ENCODE assay signal across 8 mouse cellular contexts in the genomic region with DNA sequence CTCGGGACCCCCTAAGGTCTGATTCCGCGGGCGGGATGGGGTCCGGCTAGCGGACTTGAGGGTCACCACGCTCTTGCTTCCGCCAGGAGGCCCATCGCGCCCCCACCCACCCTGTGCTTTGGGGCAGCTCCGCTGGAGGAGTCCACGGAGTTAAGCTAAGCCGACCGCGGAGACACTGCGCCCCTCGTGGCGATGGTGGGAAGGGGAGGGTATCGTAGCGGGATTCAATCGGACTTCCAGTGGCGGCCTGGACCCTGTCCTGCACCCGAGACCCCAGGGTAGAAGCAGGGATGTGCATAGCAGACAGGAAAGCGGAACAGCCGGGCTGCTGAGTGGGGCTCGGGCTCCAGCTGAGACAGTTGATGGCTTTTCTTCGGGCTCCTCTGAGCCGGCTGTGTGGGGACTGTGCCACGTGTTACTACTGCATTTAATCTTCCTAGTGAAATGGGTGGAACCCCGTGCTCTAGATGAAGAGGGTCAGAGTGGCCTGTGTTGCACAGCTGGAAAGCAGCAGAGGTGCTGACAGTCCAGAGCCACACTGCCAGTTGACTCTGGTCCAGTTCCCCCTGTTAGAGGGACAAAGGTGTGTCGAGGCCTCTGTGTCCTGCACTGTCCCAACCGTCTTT. TPM values are rescaled to one million over a fixed set of nuclear protein-coding genes. Genes with fewer than 3 reads are reported as not detected.
A peak's percentile ranks its signal among the peaks of the same experiment; 100 is the strongest.
DNase-seq lines count a peak whose midpoint lies in the region; ATAC-seq and TF ChIP-seq lines count a peak whose summit lies in the region.

No protein-coding gene starts in this region.

- peak overlapping the region; percentile 58 for H3K9ac ChIP-seq in forebrain, postnatal 0 days
- H3K9ac ChIP-seq in lung, embryonic 16.5 days (ENCODE audit: low read length), result peak overlapping the region; percentile 56

- no peaks in the 10 kb centered on the region for H3K36me3 ChIP-seq in forebrain, postnatal 0 days (ENCODE audit: insufficient read depth)
- no peaks in the 10 kb centered on the region for H3K36me3 ChIP-seq in lung, embryonic 16.5 days (ENCODE audit: control insufficient read depth, insufficient read depth, low read length)

- peak; percentile 77 for ATAC-seq in forebrain, postnatal 0 days
- peak; percentile 64 for ATAC-seq in lung, embryonic 16.5 days (ENCODE audit: low read depth)

- no peaks in the 10 kb centered on the region for H3K9me3 ChIP-seq in forebrain, postnatal 0 days (ENCODE audit: low read length)
- H3K9me3 ChIP-seq in lung, embryonic 16.5 days (ENCODE audit: control insufficient read depth, low read length), result no peaks in the 10 kb centered on the region

- peaks cover 3% of the 10 kb centered on the region; the same call in 1 of the 2 replicates for H3K4me1 ChIP-seq in forebrain, postnatal 0 days (ENCODE audit: insufficient read depth)
- peaks cover 7% of the 10 kb centered on the region for H3K4me1 ChIP-seq in lung, embryonic 16.5 days (replicated peaks; ENCODE audit: control insufficient read depth, insufficient read depth, low read length)

- peak; percentile 90 for TF ChIP-seq CTCF in forebrain, postnatal 0 days (IDR thresholded peaks at IDR 0.05; ENCODE audit: low read depth)

- peak; percentile 76 for DNase-seq in ES-CJ7 (ENCODE audit: low read depth, low spot score)
- DNase-seq in cerebellum, adult 11-12 months, result peak; percentile 70
- DNase-seq in forebrain, postnatal 0 days, result peak; percentile 77
- DNase-seq in heart, postnatal 4 days, result peak; percentile 86
- peak; percentile 47 to 79 for DNase-seq in layer of hippocampus, adult 8-10 months (ENCODE audit: low spot score in 2 of 2)
- peak; percentile 52 for DNase-seq in ovary, postnatal 10 days (ENCODE audit: low spot score)
- DNase-seq in urinary bladder, adult 18-20 months (ENCODE audit: low spot score in 2 of 2), result peak; percentile 41 to 77

- 3% methylated on average over 32 of the region's 32 CpGs for WGBS in forebrain, postnatal 0 days
- 3% methylated on average over 32 of the region's 32 CpGs for WGBS in lung, embryonic 16.5 days

- peak overlapping the region; percentile 97 for H3K4me2 ChIP-seq in forebrain, postnatal 0 days (ENCODE audit: low read depth)
- peak overlapping the region; percentile 97 for H3K4me2 ChIP-seq in lung, embryonic 16.5 days (ENCODE audit: low read depth, low read length)

- no peak overlapping the region for H3K27ac ChIP-seq in forebrain, postnatal 0 days (ENCODE audit: low read depth, low read length)
- H3K27ac ChIP-seq in lung, embryonic 16.5 days (ENCODE audit: low read length), result no peak overlapping the region

- peak overlapping the region; percentile 55 for H3K4me3 ChIP-seq in forebrain, postnatal 0 days (ENCODE audit: low read depth, low read length)
- H3K4me3 ChIP-seq in lung, embryonic 16.5 days (ENCODE audit: low read length), result peak overlapping the region; percentile 57

- H3K27me3 ChIP-seq in forebrain, postnatal 0 days (ENCODE audit: insufficient read depth, low read length), result no peaks in the 10 kb centered on the region; the same call in 1 of the 2 replicates
- peaks cover 31% of the 10 kb centered on the region for H3K27me3 ChIP-seq in lung, embryonic 16.5 days (ENCODE audit: control insufficient read depth, insufficient read depth, low read depth, low read length)

RNA-seq across cellular contexts. Expression of a gene that starts 51.1 kb away (rescaled TPM):
- total RNA-seq in forebrain, postnatal 0 days (2014; rRNA removed), result 9.5 and 10.1 TPM in 2 replicates
- polyA plus RNA-seq in forebrain, postnatal 0 days (2015; fragmentation: Nextera tagmentation; extraction: Ambion mirVana), result 0.87 and 1.1 TPM in 2 replicates
- total RNA-seq in heart, postnatal 4 days (2021), result 10 to 100 TPM; 45.7 to 47.0 TPM
- 10 to 100 TPM; 37.3 to 45.5 (median 41.5) TPM for total RNA-seq in layer of hippocampus, adult 8-10 months (2022)
- 0.82 and 1.2 TPM in 2 replicates for polyA plus RNA-seq in lung, embryonic 16.5 days (2015; fragmentation: Nextera tagmentation; extraction: Ambion mirVana)
